Mouse (Mus musculus) kidney, embryonic 16.5 days (tissue): ENCODE data around the gene Ankrd33b. TPM values are rescaled to one million over a fixed set of nuclear protein-coding genes. Genes with fewer than 3 reads are reported as not detected.
A peak's percentile ranks its signal among the peaks of the same experiment; 100 is the strongest.

Source experiments
- ATAC-seq: fragments of 200-750 bp; cut with Nextera tagmentation; 2 replicates; pipeline ENCODE4 v1.8.0; 2017; ENCODE audit warnings: moderate TSS enrichment; ENCODE audit not compliant: low FRiP score, low TSS enrichment
- H3K27ac ChIP-seq: fragments of 300-500 bp; sonication (generic); 2 replicates; pipeline ENCODE4 v1.5.1; 2014; ENCODE audit warnings: low read length
- H3K27me3 ChIP-seq: fragments of 300-500 bp; sonication (generic); 2 replicates; pipeline ENCODE4 v1.6.1; 2014; ENCODE audit warnings: low read length, control low read depth, mixed read lengths; ENCODE audit not compliant: insufficient read depth
- H3K36me3 ChIP-seq: fragments of 300-500 bp; sonication (generic); 2 replicates; pipeline ENCODE4 v1.6.1; 2014; ENCODE audit warnings: low read length, control low read depth, mixed read lengths; ENCODE audit not compliant: insufficient read depth
- H3K4me1 ChIP-seq: fragments of 300-500 bp; sonication (generic); 2 replicates; pipeline ENCODE4 v1.6.1; 2014; ENCODE audit warnings: low read length, control low read depth, mixed read lengths; ENCODE audit not compliant: insufficient read depth
- H3K4me2 ChIP-seq: fragments of 300-500 bp; sonication (generic); replicated peaks from 2 replicates; pipeline ENCODE4 v1.6.1; 2014; ENCODE audit warnings: low read depth, low read length
- H3K4me3 ChIP-seq: fragments of 300-500 bp; sonication (generic); 2 replicates; pipeline ENCODE4 v1.5.1; 2014; ENCODE audit warnings: mild to moderate bottlenecking, low read length
- H3K9ac ChIP-seq: fragments of 300-500 bp; sonication (generic); replicated peaks from 2 replicates; pipeline ENCODE4 v1.6.1; 2014; ENCODE audit warnings: low read length
- H3K9me3 ChIP-seq: fragments of 300-500 bp; sonication (generic); 2 replicates; pipeline ENCODE4 v1.6.1; 2016; ENCODE audit warnings: low read length, control low read depth
- WGBS: fragments of 180-500 bp; shearing (Covaris S2); extraction: QIAGEN DNeasy Blood & Tissue Kit; methylation state at CpG from one replicate; pipeline ENCODE4 v1.1.7; 2014; 5-methylcytosine and 5-hydroxymethylcytosine counted together
- polyA plus RNA-seq: library from polyadenylated mRNA; unstranded; fragments of >200 nt; fragmentation: Nextera tagmentation; extraction: Ambion mirVana; gene quantifications from 2 replicates; pipeline ENCODE4 v1.2.1, GENCODE M21; 2015

The Ankrd33b gene
- polyA plus RNA-seq, 1 experiment from 2014 or later: 8.5 TPM

- Histone ChIP-seq H3K9ac (no peak overlapping the region), H3K4me2 (no peak overlapping the region), H3K9me3 (no peaks in the 10 kb centered on the region), H3K4me1 (no peaks in the 10 kb centered on the region), H3K36me3 (no peaks in the 10 kb centered on the region), H3K27ac (no peak overlapping the region), H3K27me3 (no peaks in the 10 kb centered on the region), H3K4me3 (no peak overlapping the region)
- 81% methylated on average over 12 of the region's 12 CpGs for WGBS
- no peak for ATAC-seq
Observed at GRCm38 (mm10) chr15:31402200-31402892, 34.8 kb upstream of the Ankrd33b start.

- Histone ChIP-seq H3K9ac (no peak overlapping the region), H3K36me3 (no peaks in the 10 kb centered on the region), H3K4me2 (no peak overlapping the region), H3K4me1 (no peaks in the 10 kb centered on the region), H3K27ac (no peak overlapping the region), H3K4me3 (no peak overlapping the region), H3K27me3 (no peaks in the 10 kb centered on the region), H3K9me3 (no peaks in the 10 kb centered on the region)
- no peak for ATAC-seq
- 31% methylated on average over 3 of the region's 3 CpGs for WGBS
Observed at GRCm38 (mm10) chr15:31400974-31401373, 33.4 kb upstream of the Ankrd33b start.

- H3K27ac ChIP-seq: no peak overlapping the region
- no peaks in the 10 kb centered on the region for H3K36me3 ChIP-seq
- H3K4me1 ChIP-seq: no peaks in the 10 kb centered on the region
- ATAC-seq: no peak
- no peaks in the 10 kb centered on the region for H3K27me3 ChIP-seq
- H3K4me3 ChIP-seq: no peak overlapping the region
- 90% methylated on average over 13 of the region's 13 CpGs for WGBS
- H3K9ac ChIP-seq: no peak overlapping the region
- H3K9me3 ChIP-seq: no peaks in the 10 kb centered on the region
- no peak overlapping the region for H3K4me2 ChIP-seq
Observed at GRCm38 (mm10) chr15:31398769-31399168, 31.2 kb upstream of the Ankrd33b start.

GRCm38 (mm10) chr15:31397379-31397778 lies 29.9 kb upstream of the Ankrd33b start:
- no peak for ATAC-seq
- no peaks in the 10 kb centered on the region for H3K4me1 ChIP-seq
- WGBS: 80% methylated on average over 3 of the region's 3 CpGs

GRCm38 (mm10) chr15:31396755-31397154 lies 29.2 kb upstream of the Ankrd33b start:
- Histone ChIP-seq H3K27ac (no peak overlapping the region), H3K4me3 (no peak overlapping the region), H3K9ac (no peak overlapping the region), H3K4me2 (no peak overlapping the region), H3K36me3 (no peaks in the 10 kb centered on the region), H3K9me3 (no peaks in the 10 kb centered on the region), H3K27me3 (no peaks in the 10 kb centered on the region), H3K4me1 (no peaks in the 10 kb centered on the region)
- no peak for ATAC-seq
- WGBS: 60% methylated on average over 5 of the region's 5 CpGs

More at GRCm38 (mm10) chr15:31397379-31397778, 29.9 kb upstream of the Ankrd33b start:
- no peaks in the 10 kb centered on the region for H3K9me3 ChIP-seq
- no peak overlapping the region for H3K27ac ChIP-seq
- no peak overlapping the region for H3K4me3 ChIP-seq
- no peaks in the 10 kb centered on the region for H3K27me3 ChIP-seq
- no peaks in the 10 kb centered on the region for H3K36me3 ChIP-seq
- no peak overlapping the region for H3K4me2 ChIP-seq
- H3K9ac ChIP-seq: no peak overlapping the region

GRCm38 (mm10) chr15:31395986-31396385 lies 28.5 kb upstream of the Ankrd33b start:
- no peak overlapping the region for H3K4me3 ChIP-seq
- H3K4me2 ChIP-seq: no peak overlapping the region
- no peaks in the 10 kb centered on the region for H3K27me3 ChIP-seq
- ATAC-seq: peak; percentile 55
- no peaks in the 10 kb centered on the region for H3K36me3 ChIP-seq
- no peak overlapping the region for H3K9ac ChIP-seq
- no peaks in the 10 kb centered on the region for H3K4me1 ChIP-seq
- WGBS: 83% methylated on average over 4 of the region's 4 CpGs
- no peak overlapping the region for H3K27ac ChIP-seq
- no peaks in the 10 kb centered on the region for H3K9me3 ChIP-seq

- H3K4me2 ChIP-seq: no peak overlapping the region
- ATAC-seq: no peak
- WGBS: 88% methylated on average over 6 of the region's 6 CpGs
- H3K27ac ChIP-seq: no peak overlapping the region
- H3K4me1 ChIP-seq: no peaks in the 10 kb centered on the region
- no peaks in the 10 kb centered on the region for H3K27me3 ChIP-seq
- H3K4me3 ChIP-seq: no peak overlapping the region
- H3K9me3 ChIP-seq: no peaks in the 10 kb centered on the region
- no peak overlapping the region for H3K9ac ChIP-seq
- H3K36me3 ChIP-seq: no peaks in the 10 kb centered on the region
Observed at GRCm38 (mm10) chr15:31393402-31393801, 25.9 kb upstream of the Ankrd33b start.

- no peak overlapping the region for H3K4me3 ChIP-seq
- no peaks in the 10 kb centered on the region for H3K9me3 ChIP-seq
- no peaks in the 10 kb centered on the region for H3K36me3 ChIP-seq
- H3K9ac ChIP-seq: no peak overlapping the region
- 48% methylated on average over 7 of the region's 7 CpGs for WGBS
- peak; percentile 62 for ATAC-seq
- H3K4me2 ChIP-seq: no peak overlapping the region
- H3K27me3 ChIP-seq: no peaks in the 10 kb centered on the region
- no peak overlapping the region for H3K27ac ChIP-seq
- H3K4me1 ChIP-seq: no peaks in the 10 kb centered on the region
Observed at GRCm38 (mm10) chr15:31392705-31393104, 25.2 kb upstream of the Ankrd33b start.

- Histone ChIP-seq H3K4me1 (no peaks in the 10 kb centered on the region), H3K4me2 (no peak overlapping the region), H3K36me3 (no peaks in the 10 kb centered on the region), H3K27me3 (no peaks in the 10 kb centered on the region), H3K27ac (no peak overlapping the region), H3K9ac (no peak overlapping the region), H3K4me3 (no peak overlapping the region), H3K9me3 (peaks cover 1% of the 10 kb centered on the region; the same call in 1 of the 2 replicates)
- ATAC-seq: no peak
- WGBS: 86% methylated on average over 4 of the region's 4 CpGs
Observed at GRCm38 (mm10) chr15:31392135-31392534, 24.6 kb upstream of the Ankrd33b start.

GRCm38 (mm10) chr15:31381936-31382468 lies 14.5 kb upstream of the Ankrd33b start:
- Histone ChIP-seq H3K4me1 (peaks cover 6% of the 10 kb centered on the region; the same call in 1 of the 2 replicates), H3K9ac (no peak overlapping the region), H3K36me3 (no peaks in the 10 kb centered on the region), H3K4me2 (no peak overlapping the region), H3K9me3 (peaks cover 6% of the 10 kb centered on the region; the same call in 1 of the 2 replicates), H3K27ac (no peak overlapping the region), H3K4me3 (no peak overlapping the region), H3K27me3 (no peaks in the 10 kb centered on the region)
- WGBS: 23% methylated on average over 11 of the region's 11 CpGs
- ATAC-seq: peak; percentile 83
